10 mouse cellular contexts compared by ENCODE assay signal in genomic region chr1:161999338-161999737, GRCm38 (mm10). TPM values are rescaled to one million over a fixed set of nuclear protein-coding genes. Genes with fewer than 3 reads are reported as not detected.
DNase-seq lines count a peak whose midpoint lies in the region; ATAC-seq and TF ChIP-seq lines count a peak whose summit lies in the region.
"Had no signal": no experiment of that assay in that cellular context is flagged by ENCODE, and none has a peak within 500 bp of the region (broad histone marks: within the 10 kb centered on the region; RNA-seq: fewer than 3 reads in every experiment).

No protein-coding gene starts in this region.

- no peaks in the 10 kb centered on the region for H3K9me3 ChIP-seq in neural tube, embryonic 11.5 days (ENCODE audit: control insufficient read depth, low read length)
- no peaks in the 10 kb centered on the region for H3K9me3 ChIP-seq in forebrain, embryonic 10.5 days
- no peaks in the 10 kb centered on the region for H3K9me3 ChIP-seq in hindbrain, postnatal 0 days (ENCODE audit: low read length)
- H3K9me3 ChIP-seq in neural tube, embryonic 15.5 days (replicated peaks): no peaks in the 10 kb centered on the region

- no peaks in the 10 kb centered on the region for H3K36me3 ChIP-seq in neural tube, embryonic 11.5 days (ENCODE audit: control insufficient read depth, insufficient read depth, low read length)
- no peaks in the 10 kb centered on the region for H3K36me3 ChIP-seq in forebrain, embryonic 10.5 days (replicated peaks)
- no peaks in the 10 kb centered on the region for H3K36me3 ChIP-seq in hindbrain, postnatal 0 days (ENCODE audit: insufficient read depth, low read length)
- H3K36me3 ChIP-seq in neural tube, embryonic 15.5 days: no peaks in the 10 kb centered on the region; the same call in 1 of the 2 replicates

- H3K4me2 ChIP-seq in neural tube, embryonic 11.5 days (ENCODE audit: low read depth): no peak overlapping the region
- no peak overlapping the region for H3K4me2 ChIP-seq in hindbrain, postnatal 0 days (ENCODE audit: low read depth, low read length)
- H3K4me2 ChIP-seq in neural tube, embryonic 15.5 days: 0 out of 2 replicates have a peak overlapping the region, but pooled peaks have one; percentile 11

- H3K27ac ChIP-seq in neural tube, embryonic 11.5 days (ENCODE audit: low read depth, low read length): peak overlapping the region; percentile 73
- peak overlapping the region; percentile 87 for H3K27ac ChIP-seq in forebrain, embryonic 10.5 days
- H3K27ac ChIP-seq in hindbrain, postnatal 0 days: peak overlapping the region; percentile 73
- H3K27ac ChIP-seq in neural tube, embryonic 15.5 days (replicated peaks): peak overlapping the region; percentile 73

- H3K9ac ChIP-seq in neural tube, embryonic 11.5 days (ENCODE audit: low read length): peak overlapping the region; percentile 33
- H3K9ac ChIP-seq in hindbrain, postnatal 0 days (replicated peaks; ENCODE audit: low read length): no peak overlapping the region
- 0 out of 2 replicates have a peak overlapping the region, but pooled peaks have one; percentile 5 for H3K9ac ChIP-seq in neural tube, embryonic 15.5 days (replicated peaks)

- H3K4me1 ChIP-seq in neural tube, embryonic 11.5 days (ENCODE audit: control insufficient read depth, insufficient read depth, low read length): peaks cover 14% of the 10 kb centered on the region
- peaks cover 44% of the 10 kb centered on the region for H3K4me1 ChIP-seq in forebrain, embryonic 10.5 days
- no peaks in the 10 kb centered on the region for H3K4me1 ChIP-seq in hindbrain, postnatal 0 days (ENCODE audit: insufficient read depth, low read length)
- H3K4me1 ChIP-seq in neural tube, embryonic 15.5 days: peaks cover 24% of the 10 kb centered on the region

- no peak for TF ChIP-seq CTCF in hindbrain, postnatal 0 days (IDR thresholded peaks at IDR 0.05; ENCODE audit: low read depth)

- no peak for DNase-seq in neural tube, embryonic 11.5 days (ENCODE audit: low spot score)
- DNase-seq in neural tube, embryonic 10.5 days (ENCODE audit: extremely low spot score, low spot score): no peak
- no peak for DNase-seq in forebrain, embryonic 10.5 days (ENCODE audit: extremely low spot score, low spot score)
- no peak for DNase-seq in hindbrain, postnatal 0 days (ENCODE audit: low spot score)
- DNase-seq in ovary, adult 18-20 months (ENCODE audit: low spot score): no peak
- no peak for DNase-seq in adrenal gland, postnatal 36 days

- H3K27me3 ChIP-seq in neural tube, embryonic 11.5 days (ENCODE audit: control insufficient read depth, insufficient read depth, low read length): no peaks in the 10 kb centered on the region
- no peaks in the 10 kb centered on the region for H3K27me3 ChIP-seq in forebrain, embryonic 10.5 days (ENCODE audit: poor library complexity, severe bottlenecking)
- H3K27me3 ChIP-seq in hindbrain, postnatal 0 days (ENCODE audit: insufficient read depth, low read length): no peaks in the 10 kb centered on the region
- H3K27me3 ChIP-seq in neural tube, embryonic 15.5 days (replicated peaks): no peaks in the 10 kb centered on the region

- WGBS in neural tube, embryonic 11.5 days: 30% methylated on average over 5 of the region's 5 CpGs
- 50% methylated on average over 5 of the region's 5 CpGs for WGBS in forebrain, embryonic 10.5 days
- 50% methylated on average over 5 of the region's 5 CpGs for WGBS in hindbrain, postnatal 0 days
- WGBS in neural tube, embryonic 15.5 days: 36% methylated on average over 5 of the region's 5 CpGs

- H3K4me3 ChIP-seq in neural tube, embryonic 11.5 days (ENCODE audit: low read depth, low read length): no peak overlapping the region
- no peak overlapping the region for H3K4me3 ChIP-seq in forebrain, embryonic 10.5 days
- no peak overlapping the region for H3K4me3 ChIP-seq in hindbrain, postnatal 0 days (ENCODE audit: low read length)
- H3K4me3 ChIP-seq in neural tube, embryonic 15.5 days (replicated peaks): no peak overlapping the region

- peak; percentile 8; the same call in 1 of the 2 replicates for ATAC-seq in neural tube, embryonic 11.5 days (ENCODE audit: insufficient read depth, low FRiP score, low TSS enrichment)
- no peak for ATAC-seq in hindbrain, postnatal 0 days
- no peak for ATAC-seq in neural tube, embryonic 15.5 days (ENCODE audit: low FRiP score)

RNA-seq across cellular contexts. Expression of gene 4930558K02Rik, which starts 19.9 kb away (rescaled TPM):
- polyA plus RNA-seq in neural tube, embryonic 11.5 days (2014; fragmentation: Nextera tagmentation; extraction: Ambion mirVana): not detected in 2 replicates
- not detected in 2 replicates for polyA plus RNA-seq in forebrain, embryonic 10.5 days (2016; fragmentation: Nextera tagmentation; extraction: Ambion mirVana)
- not detected in 2 replicates for total RNA-seq in hindbrain, postnatal 0 days (2014; rRNA removed)
- 0.19 and 0.35 TPM in 2 replicates for polyA plus RNA-seq in hindbrain, postnatal 0 days (2015; fragmentation: Nextera tagmentation; extraction: Ambion mirVana)
- 0.20 and 0.24 TPM in 2 replicates for polyA plus RNA-seq in neural tube, embryonic 15.5 days (2015; fragmentation: Nextera tagmentation; extraction: Ambion mirVana)
- not detected for total RNA-seq in adrenal gland, postnatal 36 days (2021)
- total RNA-seq: adrenal gland, postnatal 14 days; hematopoietic stem cell, adult 5-6 weeks; neutrophil, adult 5-6 weeks had no signal

RNA-seq across cellular contexts. Expression of gene Pigc, which starts 30.4 kb away (rescaled TPM):
- polyA plus RNA-seq in neural tube, embryonic 11.5 days (2014; fragmentation: Nextera tagmentation; extraction: Ambion mirVana): 34.7 and 38.4 TPM in 2 replicates
- 21.0 and 25.0 TPM in 2 replicates for polyA plus RNA-seq in forebrain, embryonic 10.5 days (2016; fragmentation: Nextera tagmentation; extraction: Ambion mirVana)
- 8.4 and 12.6 TPM in 2 replicates for total RNA-seq in hindbrain, postnatal 0 days (2014; rRNA removed)
- 24.1 and 26.1 TPM in 2 replicates for polyA plus RNA-seq in hindbrain, postnatal 0 days (2015; fragmentation: Nextera tagmentation; extraction: Ambion mirVana)
- polyA plus RNA-seq in neural tube, embryonic 15.5 days (2015; fragmentation: Nextera tagmentation; extraction: Ambion mirVana): 33.8 and 35.5 TPM in 2 replicates
- 10 to 100 TPM; 18.9 to 24.0 TPM for total RNA-seq in adrenal gland, postnatal 36 days (2021)
